Mouse (Mus musculus): ENCODE measurements around the gene Fmo6. TPM values are rescaled to one million over a fixed set of nuclear protein-coding genes. Genes with fewer than 3 reads are reported as not detected.

Fmo6 gene
- polyA plus RNA-seq, 1 experiment from 2014 or later: not detected

DNA sequence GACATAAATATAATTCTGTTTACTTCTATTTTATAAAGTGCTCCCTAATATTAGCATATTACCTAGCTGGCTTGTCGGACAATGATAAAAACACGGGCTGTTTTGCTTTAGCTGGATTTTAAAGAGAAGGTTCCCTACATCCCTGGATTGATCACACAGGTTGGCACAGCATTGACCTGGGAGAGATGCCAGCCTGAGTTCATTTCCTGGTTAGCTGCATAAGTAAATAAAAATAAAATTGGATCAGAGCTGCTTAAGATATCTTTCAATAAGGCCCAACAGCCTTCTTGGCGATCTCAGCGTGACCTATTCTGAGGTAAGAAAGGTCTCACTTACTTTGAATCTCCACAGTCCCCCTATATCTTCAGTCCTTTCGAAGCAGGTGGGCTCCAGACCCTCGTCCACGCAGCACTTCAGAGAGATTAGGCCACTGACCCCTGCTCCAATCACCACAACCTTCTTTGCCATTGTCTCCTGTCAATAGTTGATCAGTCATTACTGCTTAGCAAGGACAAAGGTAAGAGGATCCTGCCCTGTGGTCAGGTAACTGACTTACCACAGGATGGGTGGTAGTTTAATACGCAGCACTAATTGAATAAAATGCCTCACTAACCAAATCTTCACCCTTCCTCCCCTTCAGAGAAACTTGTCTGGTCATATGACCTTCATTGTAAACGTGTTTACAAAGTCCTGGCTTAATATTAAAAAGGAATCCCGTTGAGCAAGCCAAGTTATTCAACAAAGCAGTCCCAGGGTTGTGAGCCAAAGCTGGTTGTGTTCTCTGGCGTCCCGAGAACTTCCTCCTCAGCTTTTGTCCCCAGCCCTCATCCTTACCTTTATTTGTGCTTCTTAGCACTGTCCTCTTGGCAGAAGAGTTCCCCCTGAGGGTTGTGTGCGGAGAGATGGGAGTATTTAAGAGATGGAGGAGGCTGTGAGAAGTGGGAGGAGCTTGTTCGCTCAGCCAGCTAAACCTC, 39.2 kb downstream of the Fmo6 start, which contains the start of gene Fmo2:
Gene Fmo2 (minus strand): TSS at position 889 of the 974 bp plus-strand sequence.
- H3K4me1 ChIP-seq (replicated peaks): no peaks in the 10 kb centered on the region
- H3K9ac ChIP-seq: no peak within 1 kb of the TSS
- no peak within 1 kb of the TSS for H3K4me2 ChIP-seq (replicated peaks)
- H3K27ac ChIP-seq: no peak within 1 kb of the TSS
- no peaks in the 10 kb centered on the region for H3K9me3 ChIP-seq
- H3K36me3 ChIP-seq: no peaks in the 10 kb centered on the region
- ATAC-seq: no peak
- 66% methylated on average over 14 of the region's 14 CpGs for WGBS
- H3K27me3 ChIP-seq (replicated peaks): no peaks in the 10 kb centered on the region
- no peak within 1 kb of the TSS for H3K4me3 ChIP-seq (replicated peaks)

DNA sequence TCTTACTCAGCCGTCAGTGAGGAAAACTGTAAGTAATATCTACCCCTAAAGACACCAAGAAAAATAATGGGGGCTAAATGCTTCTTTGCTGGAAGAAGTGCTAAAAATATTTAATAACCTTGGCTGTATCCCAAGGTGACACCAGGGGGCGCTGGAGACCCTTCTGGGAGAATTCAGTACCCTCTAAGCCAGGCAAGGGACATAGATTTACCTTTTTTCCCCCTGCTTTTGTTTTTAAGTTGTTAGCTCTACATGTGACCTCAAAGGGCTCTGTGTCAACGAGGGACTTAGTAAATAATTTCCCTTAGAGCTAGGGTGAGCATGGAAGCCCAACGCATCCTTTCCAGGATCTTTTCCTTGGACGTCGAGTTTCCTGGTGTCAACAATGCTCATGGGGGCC, 41.4 kb downstream of the Fmo6 start:
- 36% methylated on average over 6 of the region's 6 CpGs for WGBS
- Histone ChIP-seq H3K4me1 (replicated peaks) (no peaks in the 10 kb centered on the region), H3K9me3 (no peaks in the 10 kb centered on the region), H3K4me2 (replicated peaks) (no peak overlapping the region), H3K27me3 (replicated peaks) (no peaks in the 10 kb centered on the region), H3K27ac (no peak overlapping the region), H3K36me3 (no peaks in the 10 kb centered on the region), H3K4me3 (replicated peaks) (no peak overlapping the region), H3K9ac (no peak overlapping the region)
- ATAC-seq: no peak

DNA sequence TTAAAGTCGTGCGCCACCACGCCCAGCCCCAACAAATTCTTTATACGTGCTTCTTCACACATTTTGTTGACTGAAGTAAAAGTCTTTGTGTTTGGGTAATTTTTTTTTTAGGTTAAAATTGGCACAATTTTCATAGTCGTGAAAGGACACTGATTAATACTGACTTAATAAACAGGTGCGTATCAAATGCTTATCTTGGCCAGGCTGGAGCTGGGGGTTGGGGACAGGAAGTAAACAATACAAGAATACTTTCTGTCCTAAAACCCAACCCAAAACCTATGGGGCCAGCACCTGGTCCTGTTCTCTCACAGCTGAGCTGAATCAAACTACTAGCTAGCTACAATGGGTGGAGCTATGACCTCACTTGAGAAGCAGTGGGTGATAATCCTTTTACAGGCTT, 44.3 kb downstream of the Fmo6 start:
- no peaks in the 10 kb centered on the region for H3K36me3 ChIP-seq
- ATAC-seq: no peak
- H3K9me3 ChIP-seq: no peaks in the 10 kb centered on the region
- WGBS: 82% methylated on average over 6 of the region's 6 CpGs
- no peak overlapping the region for H3K4me3 ChIP-seq (replicated peaks)
- no peak overlapping the region for H3K4me2 ChIP-seq (replicated peaks)
- H3K27me3 ChIP-seq (replicated peaks): no peaks in the 10 kb centered on the region
- H3K4me1 ChIP-seq (replicated peaks): no peaks in the 10 kb centered on the region
- H3K27ac ChIP-seq: no peak overlapping the region
- H3K9ac ChIP-seq: no peak overlapping the region

DNA sequence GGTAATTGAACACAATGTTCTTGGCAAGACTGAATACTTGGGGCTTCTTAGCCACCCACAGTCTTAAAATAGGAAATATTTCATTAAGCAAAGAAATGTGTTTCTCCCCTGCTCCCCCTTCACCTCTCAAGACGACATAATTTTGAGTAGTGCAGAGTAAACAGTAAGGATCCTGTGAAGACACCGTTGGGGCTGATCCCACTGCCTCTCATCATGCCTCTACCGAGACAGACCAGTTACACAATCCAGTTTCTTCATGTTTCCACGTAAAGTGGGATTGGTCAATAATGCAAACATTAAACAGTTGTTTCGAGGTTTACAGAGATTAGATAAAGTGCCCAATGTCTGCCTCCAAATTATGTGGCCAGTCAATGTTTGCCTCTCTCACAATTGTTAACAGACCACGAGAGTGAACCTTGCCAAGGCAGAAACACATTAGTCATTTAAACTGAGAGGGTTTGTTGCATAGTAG, 45.3 kb downstream of the Fmo6 start:
- Histone ChIP-seq H3K4me2 (replicated peaks) (no peak overlapping the region), H3K27me3 (replicated peaks) (no peaks in the 10 kb centered on the region), H3K4me3 (replicated peaks) (no peak overlapping the region), H3K9me3 (no peaks in the 10 kb centered on the region), H3K36me3 (no peaks in the 10 kb centered on the region), H3K9ac (no peak overlapping the region), H3K4me1 (replicated peaks) (no peaks in the 10 kb centered on the region), H3K27ac (no peak overlapping the region)
- WGBS: 17% methylated on average over 6 of the region's 6 CpGs
- peak; percentile 61 for ATAC-seq

DNA sequence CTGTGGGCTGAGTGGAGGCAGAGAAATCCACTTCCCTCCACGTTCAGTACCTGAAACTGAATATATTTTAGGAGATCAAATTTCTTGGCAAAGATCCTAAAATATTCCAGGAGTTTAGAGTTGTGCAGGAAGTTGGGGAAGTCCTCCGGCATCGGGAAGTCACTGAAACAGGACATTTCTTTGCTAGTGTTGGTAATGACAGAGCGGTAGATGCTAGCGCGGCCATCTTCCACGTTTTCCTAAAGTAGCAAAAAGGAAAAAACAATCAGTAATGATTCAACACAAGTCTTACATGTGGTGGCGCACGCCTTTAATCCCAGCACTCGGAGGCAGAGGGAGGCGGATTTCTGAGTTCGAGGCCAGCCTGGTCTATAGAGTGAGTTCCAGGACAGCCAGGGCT, 48.7 kb downstream of the Fmo6 start:
- H3K27ac ChIP-seq: no peak overlapping the region
- ATAC-seq: no peak
- H3K9ac ChIP-seq: no peak overlapping the region
- WGBS: 82% methylated on average over 12 of the region's 12 CpGs
- H3K36me3 ChIP-seq: no peaks in the 10 kb centered on the region
- H3K4me3 ChIP-seq (replicated peaks): no peak overlapping the region
- no peaks in the 10 kb centered on the region for H3K27me3 ChIP-seq (replicated peaks)
- no peaks in the 10 kb centered on the region for H3K4me1 ChIP-seq (replicated peaks)
- no peak overlapping the region for H3K4me2 ChIP-seq (replicated peaks)
- H3K9me3 ChIP-seq: no peaks in the 10 kb centered on the region

DNA sequence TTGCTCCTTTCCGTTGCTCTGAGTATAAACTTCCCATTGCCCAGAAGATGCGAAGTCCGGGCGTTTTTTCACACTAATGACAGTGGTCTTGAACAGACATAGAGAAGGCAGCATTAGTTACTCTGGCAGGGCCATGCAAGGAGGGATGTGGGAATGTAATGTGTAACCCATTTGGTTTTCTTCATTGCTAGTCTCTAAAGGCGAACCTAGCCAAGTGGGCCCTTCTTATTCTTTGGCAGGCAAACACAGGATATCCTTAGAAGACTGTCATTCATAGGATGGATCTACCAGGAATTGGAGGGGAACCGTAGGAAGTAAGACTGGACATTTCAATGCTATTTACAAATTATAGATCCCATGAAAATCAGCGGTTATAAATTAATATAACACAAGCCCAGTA, 49.7 kb downstream of the Fmo6 start:
- Histone ChIP-seq H3K4me1 (replicated peaks) (no peaks in the 10 kb centered on the region), H3K9ac (no peak overlapping the region), H3K27ac (no peak overlapping the region), H3K4me3 (replicated peaks) (no peak overlapping the region), H3K4me2 (replicated peaks) (no peak overlapping the region), H3K27me3 (replicated peaks) (no peaks in the 10 kb centered on the region), H3K36me3 (no peaks in the 10 kb centered on the region), H3K9me3 (no peaks in the 10 kb centered on the region)
- 88% methylated on average over 7 of the region's 7 CpGs for WGBS
- no peak for ATAC-seq

DNA sequence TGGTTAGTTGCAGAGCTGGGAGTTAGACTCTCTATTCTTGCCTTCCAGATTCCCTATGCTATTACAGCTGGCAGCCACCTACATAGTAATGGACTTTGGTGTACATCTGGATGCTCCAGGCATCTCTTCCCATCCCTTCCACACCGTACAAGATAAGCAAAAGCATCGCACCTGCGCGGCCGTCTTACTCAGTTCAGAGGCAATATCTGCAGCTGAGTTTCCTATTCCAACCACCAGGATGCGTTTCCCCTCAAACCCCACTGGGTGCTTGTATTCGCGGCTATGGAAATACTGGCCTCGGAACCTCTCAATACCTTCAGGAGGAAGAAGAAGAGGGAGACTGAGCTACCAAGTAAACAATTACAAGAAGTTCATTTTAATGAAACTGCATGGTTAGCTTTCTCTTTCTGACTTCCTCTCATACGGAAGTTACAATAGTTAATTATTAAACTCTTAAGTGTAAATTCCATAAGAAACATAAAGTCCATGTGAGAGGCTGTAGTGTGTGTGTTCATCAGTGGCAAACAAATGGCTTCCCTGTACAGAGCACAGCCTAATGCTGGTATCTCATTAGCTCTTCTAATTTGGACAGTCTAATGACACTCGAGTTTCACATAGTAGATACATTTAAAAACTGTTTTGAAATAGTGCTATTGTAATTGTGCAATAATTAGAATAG, 51.0 kb downstream of the Fmo6 start:
- peak; percentile 92 for ATAC-seq
- Histone ChIP-seq H3K9me3 (no peaks in the 10 kb centered on the region), H3K4me2 (replicated peaks) (no peak overlapping the region), H3K4me1 (replicated peaks) (no peaks in the 10 kb centered on the region), H3K4me3 (replicated peaks) (no peak overlapping the region), H3K9ac (no peak overlapping the region), H3K27me3 (replicated peaks) (no peaks in the 10 kb centered on the region), H3K27ac (no peak overlapping the region), H3K36me3 (no peaks in the 10 kb centered on the region)
- WGBS: 72% methylated on average over 11 of the region's 11 CpGs

DNA sequence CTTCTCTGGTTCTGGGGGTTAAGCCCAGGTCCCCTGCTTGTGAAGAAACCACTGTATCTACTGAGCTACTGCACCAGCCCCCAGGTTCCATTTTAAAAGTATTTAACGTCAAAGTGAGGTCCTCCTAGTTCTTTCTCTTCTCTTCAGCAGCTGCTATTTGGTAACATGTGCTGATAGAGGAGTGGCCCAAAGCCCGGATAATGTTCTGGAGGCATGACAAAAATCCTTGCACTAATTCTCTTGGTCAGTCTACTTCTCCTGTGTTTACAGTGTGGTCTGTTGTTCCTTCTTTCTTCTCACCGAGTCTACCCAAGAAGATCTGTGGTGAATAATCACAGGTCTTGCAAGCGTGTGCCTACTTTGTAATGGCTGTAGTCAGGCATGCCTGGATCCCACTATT, 54.6 kb downstream of the Fmo6 start:
- Histone ChIP-seq H3K9me3 (no peaks in the 10 kb centered on the region), H3K27me3 (replicated peaks) (no peaks in the 10 kb centered on the region), H3K4me3 (replicated peaks) (no peak overlapping the region), H3K9ac (no peak overlapping the region), H3K36me3 (no peaks in the 10 kb centered on the region), H3K27ac (no peak overlapping the region), H3K4me1 (replicated peaks) (no peaks in the 10 kb centered on the region), H3K4me2 (replicated peaks) (no peak overlapping the region)
- ATAC-seq: no peak
- 75% methylated on average over 4 of the region's 4 CpGs for WGBS

DNA sequence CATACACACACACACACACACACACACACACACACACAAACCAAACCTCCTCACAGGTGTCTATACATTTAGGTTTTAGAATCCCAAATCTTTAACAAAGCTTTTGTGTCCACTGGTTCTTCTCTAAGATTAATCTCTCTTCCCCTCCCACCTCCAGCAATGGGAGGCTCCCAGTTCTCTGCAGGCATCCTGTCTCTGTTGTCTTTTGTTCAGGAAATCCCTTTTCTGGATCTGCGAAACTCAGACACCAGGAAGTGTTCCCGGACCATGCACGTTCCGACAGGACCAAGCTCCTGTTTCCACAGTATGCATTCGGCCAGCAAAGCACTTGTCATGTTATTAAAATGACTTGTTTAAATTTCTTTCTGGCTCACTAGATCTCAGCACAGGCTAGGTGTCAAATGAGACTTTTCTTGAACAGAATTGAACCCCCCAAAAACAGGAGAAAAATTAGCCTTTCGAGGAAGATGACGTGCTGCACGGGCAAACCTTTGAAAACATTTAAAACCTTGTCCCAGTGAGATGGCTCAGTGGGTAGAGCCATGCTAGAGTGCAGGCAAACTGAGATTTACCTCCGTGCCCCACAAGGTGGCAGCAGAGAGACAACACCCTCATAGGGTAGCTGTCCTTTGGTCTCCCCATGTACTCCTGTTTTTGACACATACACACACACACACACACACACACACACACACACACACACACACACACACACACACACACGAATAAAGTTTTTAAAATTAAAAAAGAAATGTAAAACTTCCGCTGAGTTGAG, 57.5 kb downstream of the Fmo6 start:
- Histone ChIP-seq H3K36me3 (no peaks in the 10 kb centered on the region), H3K9ac (no peak overlapping the region)
- whole genome bisulfite sequencing: 60% methylated on average over 11 of the region's 11 CpGs

DNA sequence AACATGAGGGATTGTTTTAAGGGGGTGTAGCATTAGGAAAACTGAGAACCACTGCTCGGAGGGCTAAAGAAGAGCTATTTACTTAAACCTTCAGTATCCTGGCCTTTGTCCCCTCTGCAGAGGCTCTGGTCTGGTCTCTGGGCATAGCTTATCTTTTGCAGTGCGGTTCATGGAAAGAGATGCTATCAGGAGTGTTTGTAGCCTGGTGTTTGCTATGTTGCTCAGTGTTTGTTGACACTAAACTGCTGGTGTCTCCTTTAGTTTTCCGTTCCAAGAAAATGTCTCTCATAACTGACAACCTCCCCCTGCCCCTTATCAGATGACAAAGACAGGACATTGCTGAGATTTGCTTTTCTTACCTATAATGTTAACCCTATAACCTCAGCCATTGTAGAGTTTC, 62.2 kb downstream of the Fmo6 start:
- no peak overlapping the region for H3K9ac ChIP-seq
- no peaks in the 10 kb centered on the region for H3K36me3 ChIP-seq
- H3K9me3 ChIP-seq: no peaks in the 10 kb centered on the region
- 29% methylated on average over 3 of the region's 3 CpGs for WGBS
- H3K4me1 ChIP-seq (replicated peaks): peaks cover 7% of the 10 kb centered on the region; the same call in 1 of the 2 replicates
- H3K4me2 ChIP-seq (replicated peaks): no peak overlapping the region
- no peak overlapping the region for H3K27ac ChIP-seq
- H3K27me3 ChIP-seq (replicated peaks): no peaks in the 10 kb centered on the region
- no peak for ATAC-seq
- no peak overlapping the region for H3K4me3 ChIP-seq (replicated peaks)

More for the DNA sequence above, 57.5 kb downstream of the Fmo6 start:
- no peaks in the 10 kb centered on the region for H3K27me3 ChIP-seq (replicated peaks)
- H3K4me2 ChIP-seq (replicated peaks): no peak overlapping the region
- H3K4me1 ChIP-seq (replicated peaks): no peaks in the 10 kb centered on the region
- H3K4me3 ChIP-seq (replicated peaks): no peak overlapping the region
- no peak overlapping the region for H3K27ac ChIP-seq
- ATAC-seq: no peak
- H3K9me3 ChIP-seq: no peaks in the 10 kb centered on the region

DNA sequence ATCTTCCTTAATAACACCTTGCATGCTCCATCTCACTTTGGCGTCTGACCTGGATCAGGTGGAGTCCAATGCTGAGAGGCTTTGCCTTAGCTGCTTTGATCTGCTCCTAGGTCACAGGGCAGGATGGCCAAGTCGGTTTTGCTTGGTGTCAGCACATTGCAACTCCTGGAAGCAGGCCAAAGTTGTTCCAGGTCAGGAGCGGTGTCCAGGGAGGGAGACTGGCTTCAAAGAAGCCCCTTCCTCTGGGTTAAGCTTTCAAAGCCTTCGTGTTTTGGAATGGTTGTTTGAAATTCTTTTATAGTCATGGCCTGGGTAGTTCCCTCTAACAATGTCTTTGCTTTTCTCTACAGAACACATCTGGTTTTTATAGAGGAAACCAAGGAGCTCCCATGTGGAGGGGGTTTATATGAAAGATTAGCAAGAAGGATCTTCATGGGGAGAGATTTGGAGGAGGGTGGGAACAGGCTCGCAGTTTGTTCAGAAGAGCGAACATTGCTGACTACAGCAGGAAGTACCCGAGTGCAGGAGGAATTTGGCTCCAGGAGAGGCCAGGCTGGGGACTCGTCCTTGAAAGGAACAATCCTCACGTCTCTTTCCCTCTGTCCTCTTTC, 65.5 kb downstream of the Fmo6 start:
- H3K4me1 ChIP-seq (replicated peaks): peaks cover 7% of the 10 kb centered on the region; the same call in 1 of the 2 replicates
- 0 out of 2 replicates have a peak overlapping the region, but pooled peaks have one; percentile 14 for H3K4me2 ChIP-seq (replicated peaks)
- no peaks in the 10 kb centered on the region for H3K9me3 ChIP-seq
- 31% methylated on average over 9 of the region's 9 CpGs for WGBS
- H3K27me3 ChIP-seq (replicated peaks): no peaks in the 10 kb centered on the region
- no peaks in the 10 kb centered on the region for H3K36me3 ChIP-seq
- peak; percentile 71 for ATAC-seq
- H3K9ac ChIP-seq: no peak overlapping the region
- no peak overlapping the region for H3K27ac ChIP-seq
- H3K4me3 ChIP-seq (replicated peaks): no peak overlapping the region

Data from intestine, embryonic 15.5 days (tissue).